Mouse (Mus musculus) liver, embryonic 14.5 days (tissue): ENCODE data around the gene Fbf1. TPM values are rescaled to one million over a fixed set of nuclear protein-coding genes. Genes with fewer than 3 reads are reported as not detected.

Source experiments
- ATAC-seq: fragments of 200-750 bp; cut with Nextera tagmentation; 2 replicates; pipeline ENCODE4 v1.8.0; 2017; ENCODE audit warnings: moderate number of reproducible peaks, mild to moderate bottlenecking, moderate library complexity; ENCODE audit not compliant: insufficient read depth
- DNase-seq, 3 experiments: peaks; one replicate each; pipeline ENCODE4 v3.0.0-alpha.2; 2012 to 2013; ENCODE audit warnings: low read depth in 3 of 3, low spot score in 3 of 3
- H3K27ac ChIP-seq: fragments of 300-500 bp; sonication (generic); 2 replicates; pipeline ENCODE4 v1.5.1; 2014; ENCODE audit warnings: moderate library complexity, mild to moderate bottlenecking, control low read depth, inconsistent platforms
- H3K27me3 ChIP-seq: fragments of 300-500 bp; sonication (generic); 2 replicates; pipeline ENCODE4 v1.6.1; 2014; ENCODE audit warnings: mild to moderate bottlenecking, low read length, moderate library complexity; ENCODE audit not compliant: control insufficient read depth, insufficient read depth
- H3K36me3 ChIP-seq: fragments of 300-500 bp; sonication (generic); replicated peaks from 2 replicates; pipeline ENCODE4 v1.6.1; 2014; ENCODE audit warnings: low read depth; ENCODE audit not compliant: control insufficient read depth, insufficient read depth
- H3K4me1 ChIP-seq, 2 experiments: fragments of 200-500 bp in 1 of 2; fragments of 300-500 bp in 1 of 2; sonication (generic) in 1 of 2; replicated peaks; 2 replicates each; pipeline ENCODE4 v1.6.1; 2012 to 2014; ENCODE audit warnings: antibody characterized with exemption in 1 of 2, inconsistent platforms in 1 of 2, low read length in 1 of 2; ENCODE audit not compliant: control insufficient read depth in 2 of 2, insufficient read depth in 2 of 2
- H3K4me2 ChIP-seq: fragments of 300-500 bp; sonication (generic); 2 replicates; pipeline ENCODE4 v1.6.1; 2014; ENCODE audit warnings: low read depth, mild to moderate bottlenecking, control low read depth, moderate library complexity
- H3K4me3 ChIP-seq, 2 experiments: fragments of 200-500 bp in 1 of 2; fragments of 300-500 bp in 1 of 2; sonication (generic) in 1 of 2; 2 replicates each; pipeline ENCODE4 v1.5.1; 2012 to 2014; ENCODE audit warnings: low read depth in 2 of 2, low read length in 2 of 2, mild to moderate bottlenecking in 2 of 2, control low read depth in 1 of 2, inconsistent platforms in 1 of 2, moderate library complexity in 1 of 2; ENCODE audit not compliant: insufficient read depth in 1 of 2
- H3K9ac ChIP-seq: fragments of 300-500 bp; sonication (generic); replicated peaks from 2 replicates; pipeline ENCODE4 v1.6.1; 2014; ENCODE audit warnings: mild to moderate bottlenecking, control low read depth, moderate library complexity
- H3K9me3 ChIP-seq: fragments of 300-500 bp; sonication (generic); 2 replicates; pipeline ENCODE4 v1.6.1; 2016; ENCODE audit warnings: low read length, mixed read lengths; ENCODE audit not compliant: control insufficient read depth
- CTCF ChIP-seq: IDR thresholded peaks from 2 replicates; pipeline ENCODE4 v1.5.1; 2016; ENCODE audit warnings: antibody characterized with exemption, low read depth, control low read depth
- EP300 ChIP-seq: IDR thresholded peaks from 2 replicates; pipeline ENCODE4 v1.6.1; 2016; ENCODE audit warnings: antibody characterized with exemption, low read depth
- WGBS: fragments of 180-500 bp; shearing (Covaris S2); extraction: QIAGEN DNeasy Blood & Tissue Kit; methylation state at CpG from one replicate; pipeline ENCODE4 v1.1.7; 2014; ENCODE audit not compliant: insufficient replicate concordance; 5-methylcytosine and 5-hydroxymethylcytosine counted together
- polyA plus RNA-seq, 2 experiments: library from polyadenylated mRNA; depleted of rRNA in 1 of 2; stranded (reverse) in 1 of 2; unstranded in 1 of 2; fragments of >200 nt; fragmentation: Nextera tagmentation in 1 of 2; extraction: Ambion mirVana in 1 of 2; gene quantifications; 2 replicates each; pipeline versions ENCODE4 v1.2.1 to v1.2.3; 2012 to 2014

The Fbf1 gene
- polyA plus RNA-seq, 2 experiments: 3.5 to 8.7 TPM

DNA sequence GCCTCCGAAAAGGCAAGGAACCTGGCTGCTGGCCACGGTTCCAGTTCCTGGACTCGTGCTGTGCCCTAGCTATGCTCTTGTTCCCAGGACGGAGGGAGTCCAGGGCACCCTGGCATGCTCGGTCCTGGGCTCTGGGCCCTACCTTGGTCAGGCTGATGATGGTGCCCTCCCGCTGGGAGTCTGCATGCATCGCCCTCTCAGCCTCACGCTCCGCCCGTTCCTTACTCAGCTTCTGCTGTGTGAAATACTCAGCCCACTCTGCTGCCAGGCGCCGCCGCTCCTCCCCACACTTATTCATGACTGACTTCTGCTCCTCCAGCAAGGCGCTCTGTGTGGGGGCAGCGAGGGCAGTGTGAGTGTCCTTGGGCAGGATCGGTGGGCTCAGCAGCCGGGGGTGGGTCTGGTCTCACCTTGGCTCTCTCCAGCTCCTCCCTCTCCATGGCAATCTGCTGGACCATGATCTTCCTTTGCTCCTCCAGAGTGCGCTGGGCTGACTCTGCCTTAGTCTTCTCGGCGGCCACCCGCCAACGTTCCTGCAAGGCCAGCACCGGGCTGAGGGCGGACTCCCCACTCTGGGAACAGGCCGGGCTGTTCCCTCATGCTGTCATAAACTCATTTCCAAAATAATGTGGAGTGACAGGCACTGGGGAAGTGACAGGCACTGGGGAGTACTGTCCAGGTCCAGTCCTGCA is 21.5 kb downstream of the Fbf1 start:
- TF ChIP-seq CTCF (no peak), EP300 (no peak)
- no peak overlapping the region for H3K4me2 ChIP-seq
- no peak overlapping the region for H3K27ac ChIP-seq
- DNase-seq (no peak), ATAC-seq (no peak)
- H3K9me3 ChIP-seq: no peaks in the 10 kb centered on the region
- no peak overlapping the region for H3K9ac ChIP-seq
- peaks cover 6% of the 10 kb centered on the region for H3K36me3 ChIP-seq
- H3K4me3 ChIP-seq: no peak overlapping the region
- H3K27me3 ChIP-seq: no peaks in the 10 kb centered on the region
- 83% methylated on average over 25 of the region's 25 CpGs for WGBS
- H3K4me1 ChIP-seq: peaks cover 35 to 38% of the 10 kb centered on the region in 2 experiments

DNA sequence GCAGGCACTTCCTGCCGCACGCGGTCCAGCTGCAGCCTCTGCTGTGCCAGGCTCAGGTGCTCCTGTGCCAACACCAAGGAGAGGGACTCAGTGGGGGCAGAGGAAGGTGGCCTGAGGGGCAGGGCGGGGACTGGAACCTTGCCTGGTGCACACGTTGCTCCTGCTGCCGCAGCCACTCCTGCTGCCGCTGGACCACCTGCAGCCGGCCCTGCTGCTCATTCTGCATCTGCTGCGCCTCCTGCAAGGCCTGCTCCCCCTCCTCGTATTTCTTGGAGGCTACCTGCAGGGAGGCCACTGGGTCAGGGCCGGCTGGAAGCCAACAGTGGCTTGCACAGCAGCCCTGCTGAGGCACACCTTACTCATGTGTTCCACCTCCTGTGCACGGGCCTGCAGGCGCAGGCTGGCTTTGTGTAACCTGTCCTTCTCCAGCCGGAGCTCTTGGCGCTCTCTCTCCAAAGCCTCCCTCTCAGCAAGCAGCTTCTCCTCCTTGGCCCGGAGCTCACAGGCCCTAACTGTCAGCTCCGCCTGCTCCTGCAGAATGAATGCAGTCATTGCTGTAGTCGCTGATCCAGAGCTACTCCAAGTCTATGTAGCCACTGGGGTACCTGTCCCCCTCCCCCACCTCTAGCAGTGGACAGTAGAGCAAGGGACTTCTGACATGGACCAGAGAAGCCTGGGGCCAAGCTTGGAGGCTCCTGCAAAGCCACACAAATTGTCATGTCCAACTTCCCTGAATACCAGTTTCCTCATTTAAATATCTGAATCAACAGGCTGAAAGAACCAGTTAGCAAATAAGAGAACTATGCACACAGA is 22.3 kb downstream of the Fbf1 start:
- no peak overlapping the region for H3K27ac ChIP-seq
- H3K9me3 ChIP-seq: no peaks in the 10 kb centered on the region
- H3K9ac ChIP-seq: no peak overlapping the region
- H3K36me3 ChIP-seq: peaks cover 6% of the 10 kb centered on the region
- DNase-seq (no peak), ATAC-seq (no peak)
- 82% methylated on average over 18 of the region's 18 CpGs for WGBS
- peaks cover 27 to 31% of the 10 kb centered on the region in 2 experiments for H3K4me1 ChIP-seq
- no peaks in the 10 kb centered on the region for H3K27me3 ChIP-seq
- no peak overlapping the region for H3K4me3 ChIP-seq
- no peak overlapping the region for H3K4me2 ChIP-seq
- TF ChIP-seq CTCF: no peak
- TF ChIP-seq EP300: no peak

DNA sequence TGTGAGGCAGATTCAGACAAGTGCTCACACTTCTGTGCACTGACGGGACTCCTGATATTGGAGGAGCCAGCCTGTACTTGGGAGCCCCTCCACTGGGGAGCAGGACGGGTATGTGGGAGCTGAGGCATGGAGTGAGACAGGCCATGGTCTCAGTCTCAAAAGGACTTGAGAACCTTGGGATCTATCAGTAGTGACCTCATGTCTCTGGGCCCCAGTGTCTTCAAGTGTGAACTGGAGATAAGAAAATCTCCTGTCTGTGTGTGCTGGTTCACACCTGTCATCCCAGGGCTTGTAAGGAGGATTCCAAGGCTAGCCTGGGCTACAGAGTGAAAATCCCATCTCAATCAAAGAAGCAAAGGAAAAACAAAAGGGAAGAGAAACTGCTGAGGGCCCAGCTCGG is 24.5 kb downstream of the Fbf1 start:
- peak in 1 of 3 experiments; percentile 57 for DNase-seq
- H3K4me1 ChIP-seq: peaks cover 28 to 31% of the 10 kb centered on the region in 2 experiments
- no peaks in the 10 kb centered on the region for H3K36me3 ChIP-seq
- TF ChIP-seq EP300: peak; percentile 73
- TF ChIP-seq CTCF: no peak
- ATAC-seq: peak; percentile 10; the same call in 1 of the 2 replicates
- H3K27me3 ChIP-seq: no peaks in the 10 kb centered on the region
- no peaks in the 10 kb centered on the region for H3K9me3 ChIP-seq
- H3K4me3 ChIP-seq: no peak overlapping the region
- H3K27ac ChIP-seq: peak overlapping the region; percentile 5
- H3K9ac ChIP-seq: peak overlapping the region; percentile 0; the same call in 1 of the 2 replicates
- H3K4me2 ChIP-seq: peak overlapping the region; percentile 36
- 64% methylated on average over 3 of the region's 3 CpGs for WGBS

DNA sequence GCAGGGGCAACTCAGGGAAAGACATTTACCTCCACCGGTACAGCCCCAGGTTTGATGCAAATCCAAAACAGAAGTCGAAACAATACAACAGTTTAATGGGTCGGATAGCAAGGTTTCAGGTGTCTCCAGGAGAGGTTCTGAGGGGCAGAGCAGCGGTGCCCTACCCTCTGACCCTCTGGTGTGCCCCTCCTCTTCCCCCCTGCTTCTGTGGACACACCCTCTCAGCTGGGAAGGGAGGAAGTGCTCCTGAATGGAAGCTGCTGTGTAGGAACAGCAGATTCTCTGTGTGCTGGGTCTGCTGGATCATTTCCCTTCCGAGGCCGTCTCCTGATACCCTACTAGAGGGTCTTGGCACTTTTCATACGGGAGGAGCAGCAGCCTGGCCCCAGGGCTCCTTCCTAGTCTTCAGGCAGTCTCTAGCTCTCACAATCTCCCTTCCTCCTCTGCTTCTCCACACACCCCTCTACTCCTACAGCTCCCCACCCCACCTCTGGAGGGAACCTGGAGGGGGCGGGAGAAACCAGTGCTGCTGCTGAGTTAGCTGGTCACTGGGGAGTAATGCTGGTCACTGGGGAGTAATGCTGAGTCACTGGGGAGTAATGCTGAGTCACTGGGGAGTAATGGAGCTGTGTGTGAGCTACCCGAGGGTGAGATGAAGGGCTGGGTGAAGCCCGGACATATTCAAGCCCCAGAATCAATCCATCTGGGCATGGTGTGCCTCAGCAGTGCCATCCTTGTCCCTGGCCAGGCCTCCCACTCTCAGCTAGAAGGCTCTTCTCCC is 25.6 kb downstream of the Fbf1 start:
- H3K4me3 ChIP-seq: no peak overlapping the region
- peaks cover 33 to 34% of the 10 kb centered on the region in 2 experiments for H3K4me1 ChIP-seq
- ATAC-seq (peak; percentile 55), DNase-seq (peak; percentile 77 to 80 (median 79))
- H3K27me3 ChIP-seq: no peaks in the 10 kb centered on the region
- no peak overlapping the region for H3K4me2 ChIP-seq
- H3K9me3 ChIP-seq: no peaks in the 10 kb centered on the region
- TF ChIP-seq EP300 (0 out of 2 replicates have a peak, but pooled peaks have one; percentile 32), CTCF (peak; percentile 18; the same call in 1 of the 2 replicates)
- H3K36me3 ChIP-seq: no peaks in the 10 kb centered on the region
- WGBS: 52% methylated on average over 10 of the region's 10 CpGs
- H3K27ac ChIP-seq: peak overlapping the region; percentile 14
- peak overlapping the region; percentile 43; the same call in 1 of the 2 replicates for H3K9ac ChIP-seq
